Mouse (Mus musculus): ENCODE measurements around the gene Btla. TPM values are rescaled to one million over a fixed set of nuclear protein-coding genes. Genes with fewer than 3 reads are reported as not detected.

Gene Btla
- polyA plus RNA-seq, 1 experiment from 2014 or later = 0.14 TPM

DNA sequence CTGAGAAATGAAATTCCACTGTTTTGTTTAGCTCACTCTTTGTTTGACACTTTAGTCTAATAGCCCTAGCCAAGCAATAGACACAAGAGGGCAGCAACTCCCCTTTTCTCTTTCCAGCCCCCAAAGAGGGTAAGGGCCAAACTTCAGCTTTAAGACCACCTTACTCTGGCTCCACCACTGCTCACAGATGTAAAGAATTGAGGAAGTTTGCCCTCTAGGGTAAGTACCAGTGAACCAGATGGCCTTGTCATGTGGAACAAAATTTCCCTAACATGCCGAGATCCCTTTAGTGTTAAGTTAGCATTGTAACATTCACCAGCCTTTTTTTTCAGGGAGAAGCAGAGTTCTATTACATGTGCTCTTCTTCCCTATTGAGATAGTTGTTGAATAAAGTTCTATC lies 59.0 kb downstream of the Btla start:
- DNase-seq (ENCODE audit: low spot score) = no peak
- TF ChIP-seq CTCF (IDR thresholded peaks at IDR 0.05; ENCODE audit: low read depth) = peak; percentile 52
- 70% methylated on average over 1 of the region's 1 CpGs for WGBS
- H3K4me2 ChIP-seq (ENCODE audit: low read length) = no peak overlapping the region
- H3K27ac ChIP-seq = no peak overlapping the region
- H3K4me3 ChIP-seq (replicated peaks; ENCODE audit: low read depth, low read length) = no peak overlapping the region
- no peaks in the 10 kb centered on the region for H3K9me3 ChIP-seq (replicated peaks; ENCODE audit: low read length)
- no peak overlapping the region for H3K9ac ChIP-seq (ENCODE audit: low read depth, low read length)
- no peaks in the 10 kb centered on the region for H3K27me3 ChIP-seq (ENCODE audit: insufficient read depth, low read length)
- ATAC-seq (replicated peaks; ENCODE audit: low FRiP score, low read depth) = no peak
- no peaks in the 10 kb centered on the region for H3K36me3 ChIP-seq (ENCODE audit: insufficient read depth, low read length)
- H3K4me1 ChIP-seq (replicated peaks; ENCODE audit: insufficient read depth, low read length) = no peaks in the 10 kb centered on the region

DNA sequence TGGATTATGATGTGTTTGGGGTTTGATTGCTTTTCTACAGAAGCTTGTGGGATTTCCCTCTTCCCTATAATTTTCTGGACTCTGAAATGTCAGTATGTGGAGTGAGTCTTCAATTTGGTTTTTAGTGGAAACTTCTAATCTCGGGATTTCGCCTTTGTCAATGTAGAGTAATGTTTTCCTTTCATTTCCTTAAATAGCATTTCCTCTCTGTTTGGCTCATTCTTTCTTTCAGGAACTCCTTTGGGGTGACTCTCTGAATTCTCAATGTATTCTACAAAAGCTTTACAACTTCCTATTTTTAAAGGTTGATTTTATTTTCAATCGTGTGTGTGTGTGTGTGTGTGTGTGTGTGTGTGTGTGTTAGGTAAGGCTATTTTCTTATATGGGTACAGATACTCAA lies 73.7 kb downstream of the Btla start:
- Histone ChIP-seq H3K9ac (ENCODE audit: low read depth, low read length) (no peak overlapping the region), H3K4me2 (ENCODE audit: low read length) (no peak overlapping the region), H3K36me3 (ENCODE audit: insufficient read depth, low read length) (no peaks in the 10 kb centered on the region), H3K27ac (no peak overlapping the region), H3K9me3 (replicated peaks; ENCODE audit: low read length) (no peaks in the 10 kb centered on the region), H3K27me3 (ENCODE audit: insufficient read depth, low read length) (no peaks in the 10 kb centered on the region), H3K4me3 (replicated peaks; ENCODE audit: low read depth, low read length) (no peak overlapping the region), H3K4me1 (replicated peaks; ENCODE audit: insufficient read depth, low read length) (no peaks in the 10 kb centered on the region)
- WGBS = 61% methylated on average over 3 of the region's 3 CpGs
- no peak for TF ChIP-seq CTCF (IDR thresholded peaks at IDR 0.05; ENCODE audit: low read depth)
- ATAC-seq (replicated peaks; ENCODE audit: low FRiP score, low read depth) (no peak), DNase-seq (ENCODE audit: low spot score) (no peak)

Other genes with a start within 250 kb of the Btla start
- 99.7 and 113 TPM in 2 replicates for gene Ccdc80, start 130.9 kb upstream of the Btla start, polyA plus RNA-seq (2015; fragmentation: Nextera tagmentation; extraction: Ambion mirVana)
- 22.9 and 24.2 TPM in 2 replicates for gene Slc35a5, start 65.6 kb upstream of the Btla start, polyA plus RNA-seq (2015; fragmentation: Nextera tagmentation; extraction: Ambion mirVana)
- 40.2 and 40.4 TPM in 2 replicates for gene Atg3, start 65.5 kb upstream of the Btla start, polyA plus RNA-seq (2015; fragmentation: Nextera tagmentation; extraction: Ambion mirVana)
- 82.2 and 104 TPM in 2 replicates for gene Cd200, start 184.7 kb downstream of the Btla start, polyA plus RNA-seq (2015; fragmentation: Nextera tagmentation; extraction: Ambion mirVana)

All from kidney, postnatal 0 days (tissue).